Mouse (Mus musculus) myocyte (in vitro differentiated cells): Measurements from ENCODE around the gene Omg. TPM values are rescaled to one million over a fixed set of nuclear protein-coding genes. Genes with fewer than 3 reads are reported as not detected.

Source experiments
- H3K27me3 ChIP-seq: one replicate; pipeline ENCODE4 v1.6.1; 2011; ENCODE audit not compliant: control insufficient read depth, insufficient read depth, insufficient read length
- H3K36me3 ChIP-seq: one replicate; pipeline ENCODE4 v1.6.1; 2011; ENCODE audit not compliant: control insufficient read depth, insufficient read depth
- H3K4me2 ChIP-seq: one replicate; pipeline ENCODE4 v1.6.1; 2011; ENCODE audit warnings: low read depth, control low read depth
- H3K4me3 ChIP-seq: one replicate; pipeline ENCODE4 v1.5.1; 2011; ENCODE audit warnings: mild to moderate bottlenecking, control low read depth, moderate library complexity
- H3K79me2 ChIP-seq: one replicate; pipeline ENCODE4 v1.6.1; 2011; ENCODE audit not compliant: control insufficient read depth, insufficient read depth
- H3ac ChIP-seq: one replicate; pipeline ENCODE4 v1.6.1; 2011; ENCODE audit not compliant: control insufficient read depth, insufficient read length
- CEBPB ChIP-seq: IDR thresholded peaks from 2 replicates; pipeline ENCODE4 v1.6.1; 2011; ENCODE audit warnings: mild to moderate bottlenecking, moderate library complexity; ENCODE audit not compliant: poor library complexity, insufficient read depth, severe bottlenecking
- E2F4 ChIP-seq: IDR thresholded peaks from one replicate; pipeline ENCODE4 v1.6.1; 2011; ENCODE audit warnings: mild to moderate bottlenecking, control low read depth, moderate library complexity; ENCODE audit not compliant: insufficient read depth
- MAX ChIP-seq: IDR thresholded peaks from one replicate; pipeline ENCODE4 v1.6.1; 2011; ENCODE audit warnings: low read depth, mild to moderate bottlenecking, control low read depth
- MYOD1 ChIP-seq, 3 experiments: IDR thresholded peaks; one replicate each; pipeline ENCODE4 v1.6.1; 2011; ENCODE audit warnings: control low read depth in 2 of 3, low read depth in 2 of 3, mild to moderate bottlenecking in 2 of 3, moderate library complexity in 1 of 3; ENCODE audit not compliant: insufficient read length in 2 of 3, control insufficient read depth in 1 of 3
- MYOG ChIP-seq, 3 experiments: IDR thresholded peaks; one replicate each; pipeline ENCODE4 v1.6.1; 2011; ENCODE audit warnings: control low read depth in 2 of 3, low read depth in 2 of 3, mild to moderate bottlenecking in 2 of 3; ENCODE audit not compliant: insufficient read length in 2 of 3, control insufficient read depth in 1 of 3, insufficient read depth in 1 of 3
- POLR2A ChIP-seq: IDR thresholded peaks from one replicate; pipeline ENCODE4 v1.6.1; 2011; ENCODE audit warnings: low read depth, mild to moderate bottlenecking, control low read depth, moderate library complexity; ENCODE audit not compliant: insufficient read length
- POLR2AphosphoS2 ChIP-seq: IDR thresholded peaks from one replicate; pipeline ENCODE4 v1.6.1; 2011; ENCODE audit warnings: low read depth, control low read depth; ENCODE audit not compliant: insufficient read length
- REST ChIP-seq: IDR thresholded peaks from one replicate; pipeline ENCODE4 v1.6.1; 2011; ENCODE audit warnings: mild to moderate bottlenecking, control low read depth, moderate library complexity; ENCODE audit not compliant: insufficient read depth, insufficient read length
- SRF ChIP-seq: IDR thresholded peaks from one replicate; pipeline ENCODE4 v1.6.1; 2011; ENCODE audit warnings: low read depth; ENCODE audit not compliant: control insufficient read depth, insufficient read length
- TCF12 ChIP-seq: IDR thresholded peaks from one replicate; pipeline ENCODE4 v1.6.1; 2011; ENCODE audit warnings: mild to moderate bottlenecking, control low read depth; ENCODE audit not compliant: poor library complexity, insufficient read depth, severe bottlenecking
- TCF3 ChIP-seq: IDR thresholded peaks from one replicate; pipeline ENCODE4 v1.6.1; 2011; ENCODE audit warnings: low read depth, control low read depth; ENCODE audit not compliant: insufficient read length
- USF1 ChIP-seq: IDR thresholded peaks from one replicate; pipeline ENCODE4 v1.6.1; 2011; ENCODE audit warnings: low read depth, mild to moderate bottlenecking, control low read depth, moderate library complexity
- polyA plus RNA-seq: library from polyadenylated mRNA; unstranded; fragments of >200 nt; fragmentation: generic; extraction: Trizol; gene quantifications from one replicate; pipeline ENCODE4 v1.2.1, GENCODE M21; 2012; ENCODE audit warnings: missing spikeins

The Omg gene
- polyA plus RNA-seq, 1 experiment, result 0.05 TPM

GRCm38 (mm10) chr11:79523560-79524309, 19.9 kb upstream of the Omg start, which contains the start of gene Evi2b:
Gene Evi2b (minus strand): TSS chr11:79523762.
- Histone ChIP-seq H3ac (no peak within 1 kb of the TSS), H3K79me2 (no peaks in the 10 kb centered on the region), H3K4me3 (no peak within 1 kb of the TSS), H3K4me2 (no peak within 1 kb of the TSS), H3K27me3 (no peaks in the 10 kb centered on the region), H3K36me3 (peaks cover 31% of the 10 kb centered on the region)
- no peak for TF ChIP-seq REST
- no peak for TF ChIP-seq USF1
- no peak for TF ChIP-seq E2F4
- TF ChIP-seq TCF3, result no peak
- no peak for TF ChIP-seq MYOG (IDR thresholded peaks at IDR 0.05; ENCODE audit: control insufficient read depth in 1 of 3, insufficient read depth in 1 of 3, insufficient read length in 2 of 3, low read depth in 2 of 3)

- Histone ChIP-seq H3K4me3 (no peak overlapping the region), H3K4me2 (no peak overlapping the region), H3K36me3 (peaks cover 28% of the 10 kb centered on the region), H3K27me3 (no peaks in the 10 kb centered on the region), H3K79me2 (no peaks in the 10 kb centered on the region), H3ac (no peak overlapping the region)
- no peak for TF ChIP-seq SRF
- TF ChIP-seq CEBPB, result no peak
- no peak for TF ChIP-seq USF1
- TF ChIP-seq MYOG (IDR thresholded peaks at IDR 0.05; ENCODE audit: control insufficient read depth in 1 of 3, insufficient read depth in 1 of 3, insufficient read length in 2 of 3, low read depth in 2 of 3), result no peak
- TF ChIP-seq POLR2AphosphoS2, result no peak
- TF ChIP-seq REST, result no peak
- TF ChIP-seq TCF12, result no peak
- no peak for TF ChIP-seq E2F4
- no peak for TF ChIP-seq MAX
- no peak for TF ChIP-seq TCF3
- no peak for TF ChIP-seq POLR2A
- TF ChIP-seq MYOD1 (IDR thresholded peaks at IDR 0.05; ENCODE audit: control insufficient read depth in 1 of 3, insufficient read length in 2 of 3, low read depth in 2 of 3), result no peak
Measured at GRCm38 (mm10) chr11:79522944-79523343, 19.1 kb upstream of the Omg start.

GRCm38 (mm10) chr11:79521930-79522329, 18.0 kb upstream of the Omg start:
- TF ChIP-seq POLR2A (no peak), E2F4 (no peak), CEBPB (no peak), TCF12 (no peak), TCF3 (no peak), MYOG (IDR thresholded peaks at IDR 0.05; ENCODE audit: control insufficient read depth in 1 of 3, insufficient read depth in 1 of 3, insufficient read length in 2 of 3, low read depth in 2 of 3) (no peak), REST (no peak), POLR2AphosphoS2 (no peak), SRF (no peak), MYOD1 (IDR thresholded peaks at IDR 0.05; ENCODE audit: control insufficient read depth in 1 of 3, insufficient read length in 2 of 3, low read depth in 2 of 3) (no peak), MAX (no peak), USF1 (no peak)
- no peaks in the 10 kb centered on the region for H3K27me3 ChIP-seq
- no peak overlapping the region for H3K4me2 ChIP-seq
- no peak overlapping the region for H3K4me3 ChIP-seq
- H3K36me3 ChIP-seq, result peaks cover 18% of the 10 kb centered on the region
- no peaks in the 10 kb centered on the region for H3K79me2 ChIP-seq
- no peak overlapping the region for H3ac ChIP-seq

GRCm38 (mm10) chr11:79520772-79521171, 16.9 kb upstream of the Omg start:
- Histone ChIP-seq H3ac (no peak overlapping the region), H3K36me3 (peaks cover 8% of the 10 kb centered on the region), H3K27me3 (no peaks in the 10 kb centered on the region), H3K79me2 (no peaks in the 10 kb centered on the region), H3K4me3 (no peak overlapping the region), H3K4me2 (no peak overlapping the region)
- no peak for TF ChIP-seq MAX
- TF ChIP-seq SRF, result no peak
- no peak for TF ChIP-seq MYOG (IDR thresholded peaks at IDR 0.05; ENCODE audit: control insufficient read depth in 1 of 3, insufficient read depth in 1 of 3, insufficient read length in 2 of 3, low read depth in 2 of 3)

GRCm38 (mm10) chr11:79519878-79520291, 16.0 kb upstream of the Omg start:
- Histone ChIP-seq H3K27me3 (no peaks in the 10 kb centered on the region), H3K79me2 (no peaks in the 10 kb centered on the region), H3ac (no peak overlapping the region), H3K4me2 (peak overlapping the region; percentile 60), H3K36me3 (no peaks in the 10 kb centered on the region), H3K4me3 (no peak overlapping the region)
- no peak for TF ChIP-seq MYOD1 (IDR thresholded peaks at IDR 0.05; ENCODE audit: control insufficient read depth in 1 of 3, insufficient read length in 2 of 3, low read depth in 2 of 3)
- TF ChIP-seq REST, result no peak
- no peak for TF ChIP-seq MYOG (IDR thresholded peaks at IDR 0.05; ENCODE audit: control insufficient read depth in 1 of 3, insufficient read depth in 1 of 3, insufficient read length in 2 of 3, low read depth in 2 of 3)
- TF ChIP-seq E2F4, result no peak
